ENCODE assay signal across 8 mouse cellular contexts in genomic region chr2:103073219-103073982, GRCm38 (mm10). TPM values are rescaled to one million over a fixed set of nuclear protein-coding genes. Genes with fewer than 3 reads are reported as not detected.
DNase-seq lines count a peak whose midpoint lies in the region; ATAC-seq lines count a peak whose summit lies in the region.

Pdhx (minus strand) TSS chr2:103073513.
Apip (plus strand) TSS chr2:103073675.

- DNase-seq in adrenal gland, adult (ENCODE audit: inconsistent age in 2 of 2, low spot score in 1 of 2), result peak; percentile 100
- DNase-seq in embryo, embryonic 10.5 days (ENCODE audit: low spot score), result peak; percentile 100
- DNase-seq in gastrocnemius, postnatal 14 days, result peak; percentile 100
- peak; percentile 99 to 100 for DNase-seq in left cerebral cortex, postnatal 10 days (ENCODE audit: extremely low spot score in 1 of 2, low spot score in 2 of 2)
- peak; percentile 100 for DNase-seq in right cerebral cortex, postnatal 25 days
- peak; percentile 100 for DNase-seq in urinary bladder, postnatal 4 days (ENCODE audit: low spot score in 2 of 2)

- intact Hi-C loops in gastrocnemius, postnatal 14 days (cut with DNase I; ENCODE audit: low total_unique reads), result no loop called here
- intact Hi-C loops in left cerebral cortex, postnatal 10 days (cut with DNase I), result no loop called here

- peak; percentile 98 for ATAC-seq in inflammation-experienced regulatory T-cells, adult 6 months
- peak; percentile 96 for ATAC-seq in megakaryocyte-erythroid progenitor cell, adult 5-6 weeks (replicated peaks; ENCODE audit: low FRiP score, low TSS enrichment, poor library complexity, severe bottlenecking)

RNA-seq across cellular contexts. Expression of gene Pdhx, which starts in this region (rescaled TPM):
- 10 to 100 TPM; 79.1 to 97.1 TPM for total RNA-seq in gastrocnemius, postnatal 14 days (2021)
- 10 to 100 TPM; 14.8 to 21.4 (median 18.4) TPM for polyA plus RNA-seq in inflammation-experienced regulatory T-cells, adult 6 months (2017; shearing (Covaris generic))
- 10 to 100 TPM; 69.4 to 70.6 TPM for total RNA-seq in left cerebral cortex, postnatal 10 days (2021)
- total RNA-seq in megakaryocyte-erythroid progenitor cell, adult 5-6 weeks (2014; fragmentation: Nextera tagmentation), result 17.9 and 24.6 TPM in 2 replicates
- total RNA-seq in megakaryocyte-erythroid progenitor cell, adult 5-6 weeks (2017), result 22.6 and 30.6 TPM in 2 replicates

RNA-seq across cellular contexts. Expression of gene Apip, which starts in this region (rescaled TPM):
- 10 to 100 TPM; 28.7 to 33.8 TPM for total RNA-seq in gastrocnemius, postnatal 14 days (2021)
- polyA plus RNA-seq in inflammation-experienced regulatory T-cells, adult 6 months (2017; shearing (Covaris generic)), result 10 to 100 TPM; 25.4 to 41.1 (median 26.0) TPM
- 10 to 100 TPM; 29.8 to 29.9 TPM for total RNA-seq in left cerebral cortex, postnatal 10 days (2021)
- total RNA-seq in megakaryocyte-erythroid progenitor cell, adult 5-6 weeks (2014; fragmentation: Nextera tagmentation), result 61.8 and 85.4 TPM in 2 replicates
- total RNA-seq in megakaryocyte-erythroid progenitor cell, adult 5-6 weeks (2017), result 30.3 and 56.7 TPM in 2 replicates

Comparison
In these comparisons a context has a peak if more than half of its experiments do, and no peak if none do; other contexts are left out.
1. Peak in every context shown above with its lines: DNase-seq and ATAC-seq.